Mouse (Mus musculus) liver, embryonic 15.5 days (tissue): ENCODE measurements around the gene Nkain4. TPM values are rescaled to one million over a fixed set of nuclear protein-coding genes. Genes with fewer than 3 reads are reported as not detected.

Source experiments
- ATAC-seq: fragments of 200-750 bp; cut with Nextera tagmentation; 2 replicates; pipeline ENCODE4 v1.8.0; 2017; ENCODE audit warnings: moderate number of reproducible peaks, mild to moderate bottlenecking, moderate library complexity; ENCODE audit not compliant: insufficient read depth
- H3K27ac ChIP-seq: fragments of 300-500 bp; sonication (generic); replicated peaks from 2 replicates; pipeline ENCODE4 v1.5.1; 2015; ENCODE audit warnings: mild to moderate bottlenecking, inconsistent platforms
- H3K27me3 ChIP-seq: fragments of 300-500 bp; sonication (generic); 2 replicates; pipeline ENCODE4 v1.6.1; 2015; ENCODE audit warnings: mild to moderate bottlenecking, inconsistent platforms
- H3K36me3 ChIP-seq: fragments of 300-500 bp; sonication (generic); replicated peaks from 2 replicates; pipeline ENCODE4 v1.6.1; 2015; ENCODE audit warnings: moderate library complexity, mild to moderate bottlenecking, inconsistent platforms
- H3K4me1 ChIP-seq: fragments of 300-500 bp; sonication (generic); replicated peaks from 2 replicates; pipeline ENCODE4 v1.6.1; 2015; ENCODE audit warnings: inconsistent platforms
- H3K4me2 ChIP-seq: fragments of 300-500 bp; sonication (generic); 2 replicates; pipeline ENCODE4 v1.6.1; 2015; ENCODE audit warnings: moderate library complexity, mild to moderate bottlenecking, inconsistent platforms
- H3K4me3 ChIP-seq: fragments of 300-500 bp; sonication (generic); replicated peaks from 2 replicates; pipeline ENCODE4 v1.5.1; 2015; ENCODE audit warnings: mild to moderate bottlenecking, inconsistent platforms
- H3K9ac ChIP-seq: fragments of 300-500 bp; sonication (generic); 2 replicates; pipeline ENCODE4 v1.6.1; 2015; ENCODE audit warnings: moderate library complexity, mild to moderate bottlenecking, inconsistent platforms
- H3K9me3 ChIP-seq: fragments of 300-500 bp; sonication (generic); replicated peaks from 2 replicates; pipeline ENCODE4 v1.6.1; 2016; ENCODE audit warnings: inconsistent platforms
- WGBS: fragments of 180-500 bp; shearing (Covaris S2); methylation state at CpG from one replicate; pipeline ENCODE4 v1.1.7; 2015; ENCODE audit warnings: mixed read lengths; ENCODE audit not compliant: insufficient replicate concordance; 5-methylcytosine and 5-hydroxymethylcytosine counted together
- microRNA-seq: library from miRNA; unstranded; fragments of <30 nt; microRNA quantifications from one replicate; pipeline ENCODE4, GENCODE M21; 2016
- polyA plus RNA-seq: library from polyadenylated mRNA; unstranded; fragments of >200 nt; fragmentation: Nextera tagmentation; extraction: Ambion mirVana; gene quantifications from 2 replicates; pipeline ENCODE4 v1.2.1, GENCODE M21; 2015

The Nkain4 gene
- polyA plus RNA-seq, 1 experiment from 2014 or later: 0.82 TPM

GRCm38 (mm10) chr2:180891835-180892323, 62.6 kb downstream of the Nkain4 start:
- Histone ChIP-seq H3K9me3 (no peaks in the 10 kb centered on the region), H3K36me3 (no peaks in the 10 kb centered on the region), H3K27me3 (peaks cover 99% of the 10 kb centered on the region), H3K4me1 (peaks cover 23% of the 10 kb centered on the region), H3K27ac (no peak overlapping the region), H3K4me2 (no peak overlapping the region), H3K9ac (no peak overlapping the region), H3K4me3 (no peak overlapping the region)
- no peak for ATAC-seq
- 10% methylated on average over 9 of the region's 9 CpGs for WGBS

DNA sequence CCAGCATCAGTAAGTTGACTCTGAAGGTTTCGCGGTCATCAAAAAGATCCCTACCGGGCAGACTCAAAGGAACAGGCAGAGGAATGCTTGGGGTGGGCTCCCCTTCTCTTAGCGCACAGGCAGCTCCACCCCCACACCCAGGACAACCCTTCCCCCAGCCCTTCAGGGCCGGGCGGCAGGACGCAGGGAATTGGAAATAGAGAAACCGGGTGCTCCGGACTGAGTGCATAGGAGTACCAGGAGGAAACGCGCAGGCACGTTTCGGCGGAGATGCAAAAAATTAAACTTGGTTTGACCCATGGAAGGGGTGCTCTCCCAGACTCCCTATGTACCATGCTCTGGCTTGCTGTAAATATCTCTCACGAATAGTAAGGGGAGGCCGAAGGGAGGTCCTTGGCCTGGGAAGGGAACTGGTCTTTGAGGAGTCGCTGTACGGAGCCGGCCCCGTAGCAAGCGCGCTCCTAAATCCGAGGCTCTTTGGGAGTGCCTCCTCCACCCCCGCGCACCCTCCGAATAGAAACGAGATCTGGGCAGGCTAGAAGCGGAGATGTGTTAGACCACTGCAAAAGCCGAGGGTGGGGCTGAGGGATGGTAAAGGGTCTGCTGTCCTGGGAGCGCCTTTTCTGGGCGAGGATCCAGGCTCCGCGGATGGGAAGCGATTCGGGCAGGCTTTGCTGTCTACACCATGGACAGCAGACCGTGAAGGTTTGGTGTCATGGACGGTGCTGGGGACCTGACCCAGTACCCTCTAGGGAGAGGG, 63.2 kb downstream of the Nkain4 start:
- Histone ChIP-seq H3K27me3 (peaks cover 99% of the 10 kb centered on the region), H3K36me3 (no peaks in the 10 kb centered on the region), H3K4me2 (no peak overlapping the region), H3K9me3 (no peaks in the 10 kb centered on the region), H3K27ac (no peak overlapping the region), H3K4me1 (peaks cover 23% of the 10 kb centered on the region), H3K4me3 (no peak overlapping the region), H3K9ac (no peak overlapping the region)
- WGBS: 1% methylated on average over 37 of the region's 37 CpGs
- ATAC-seq: no peak

- no peak for ATAC-seq
- Histone ChIP-seq H3K4me3 (no peak overlapping the region), H3K36me3 (no peaks in the 10 kb centered on the region), H3K27ac (no peak overlapping the region), H3K4me2 (no peak overlapping the region), H3K9ac (no peak overlapping the region), H3K4me1 (peaks cover 23% of the 10 kb centered on the region), H3K9me3 (no peaks in the 10 kb centered on the region), H3K27me3 (peaks cover 98% of the 10 kb centered on the region)
- WGBS: 3% methylated on average over 28 of the region's 29 CpGs
Measured at GRCm38 (mm10) chr2:180890422-180891074, 64.0 kb downstream of the Nkain4 start.

- ATAC-seq: no peak
- 23% methylated on average over 4 of the region's 4 CpGs for WGBS
- Histone ChIP-seq H3K9me3 (no peaks in the 10 kb centered on the region), H3K4me3 (no peak overlapping the region), H3K27me3 (peaks cover 98% of the 10 kb centered on the region), H3K4me1 (peaks cover 23% of the 10 kb centered on the region), H3K27ac (no peak overlapping the region), H3K4me2 (no peak overlapping the region), H3K9ac (no peak overlapping the region), H3K36me3 (no peaks in the 10 kb centered on the region)
Measured at GRCm38 (mm10) chr2:180889921-180890280, 64.6 kb downstream of the Nkain4 start.

- Histone ChIP-seq H3K9ac (no peak overlapping the region), H3K27ac (no peak overlapping the region), H3K9me3 (no peaks in the 10 kb centered on the region), H3K4me2 (no peak overlapping the region), H3K4me1 (peaks cover 19% of the 10 kb centered on the region), H3K36me3 (no peaks in the 10 kb centered on the region), H3K4me3 (no peak overlapping the region), H3K27me3 (peaks cover 96% of the 10 kb centered on the region)
- no peak for ATAC-seq
- 17% methylated on average over 19 of the region's 19 CpGs for WGBS
Measured at GRCm38 (mm10) chr2:180889271-180889920, 65.1 kb downstream of the Nkain4 start.

DNA sequence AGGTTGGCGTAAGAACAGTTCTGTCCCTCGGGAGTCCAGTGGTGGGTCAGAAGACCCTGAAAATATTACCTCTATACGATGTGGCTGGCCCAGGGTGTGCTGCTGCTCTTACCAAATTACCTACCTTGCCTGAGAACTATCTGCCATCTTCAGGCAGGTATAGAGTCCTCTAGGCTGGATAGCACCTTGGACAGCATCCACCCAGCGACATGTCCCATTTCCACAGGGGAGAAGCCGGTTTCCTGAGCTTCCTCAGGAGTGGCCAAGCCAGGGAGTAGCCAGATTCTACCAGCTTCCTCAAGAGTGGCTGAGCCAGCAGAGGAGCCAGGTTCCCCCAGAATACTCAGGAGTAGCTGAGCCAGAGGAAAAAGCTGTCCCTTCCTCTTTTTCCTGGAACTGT, 69.2 kb downstream of the Nkain4 start:
- Histone ChIP-seq H3K9me3 (no peaks in the 10 kb centered on the region), H3K27ac (no peak overlapping the region), H3K4me3 (no peak overlapping the region), H3K4me2 (no peak overlapping the region), H3K27me3 (peaks cover 55% of the 10 kb centered on the region), H3K36me3 (no peaks in the 10 kb centered on the region), H3K9ac (no peak overlapping the region), H3K4me1 (no peaks in the 10 kb centered on the region)
- WGBS: 40% methylated on average over 5 of the region's 5 CpGs
- ATAC-seq: no peak

Small RNA genes within 50 kb of the gene (microRNA-seq; reads per million reads assigned to microRNA genes)
- gene Mir124a-3: not detected

Other genes starting within 250 kb of the Nkain4 start
- 11.7 and 13.1 TPM in 2 replicates for gene Dido1, start 244.7 kb downstream of the Nkain4 start, polyA plus RNA-seq
- 117 TPM in 2 replicates for gene Gid8, start 244.6 kb downstream of the Nkain4 start, polyA plus RNA-seq
- gene Slc17a9, start 229.4 kb downstream of the Nkain4 start, polyA plus RNA-seq: 8.1 and 10.0 TPM in 2 replicates
- gene Bhlhe23, start 177.8 kb downstream of the Nkain4 start, polyA plus RNA-seq: not detected in 2 replicates
- gene Ythdf1, start 33.8 kb downstream of the Nkain4 start, polyA plus RNA-seq: 21.6 and 22.0 TPM in 2 replicates
- gene Birc7, start 25.7 kb downstream of the Nkain4 start, polyA plus RNA-seq: not detected in 2 replicates
- gene Arfgap1, start 12.5 kb upstream of the Nkain4 start, polyA plus RNA-seq: 32.0 and 35.1 TPM in 2 replicates
- gene Col20a1, start 31.8 kb upstream of the Nkain4 start, polyA plus RNA-seq: 0.07 TPM in 1 of 2 replicates, not detected in the other
- gene Chrna4, start 88.8 kb upstream of the Nkain4 start, polyA plus RNA-seq: 0.94 and 1.1 TPM in 2 replicates
- gene Kcnq2, start 180.6 kb upstream of the Nkain4 start, polyA plus RNA-seq: 0.18 and 0.28 TPM in 2 replicates
- gene Eef1a2, start 202.3 kb upstream of the Nkain4 start, polyA plus RNA-seq: not detected in 2 replicates
- 95.8 and 96.4 TPM in 2 replicates for gene Ppdpf, start 232.5 kb upstream of the Nkain4 start, polyA plus RNA-seq
- 0.14 and 0.21 TPM in 2 replicates for gene Ptk6, start 248.1 kb upstream of the Nkain4 start, polyA plus RNA-seq